Mouse (Mus musculus) megakaryocyte, adult 5-6 weeks (primary cell): ENCODE results near the gene Etl4. TPM values are rescaled to one million over a fixed set of nuclear protein-coding genes. Genes with fewer than 3 reads are reported as not detected.

Source experiments
- ATAC-seq: 2 replicates; pipeline ENCODE4 v1.8.0; 2016; ENCODE audit warnings: mild to moderate bottlenecking, inconsistent platforms; ENCODE audit not compliant: poor library complexity, severe bottlenecking
- total RNA-seq, 2 experiments: library from RNA; stranded (forward) in 1 of 2; stranded (reverse) in 1 of 2; fragments of 153-499, 151-499 nt in 1 of 2; fragments of 221-1000, 200-1000 nt in 1 of 2; gene quantifications; 2 replicates each; pipeline versions ENCODE4 v1.2.3 to v1.2.4; 2015 to 2017

The Etl4 gene
- total RNA-seq, 2 experiments from 2014 or later = 0.15 to 1.6 TPM

DNA sequence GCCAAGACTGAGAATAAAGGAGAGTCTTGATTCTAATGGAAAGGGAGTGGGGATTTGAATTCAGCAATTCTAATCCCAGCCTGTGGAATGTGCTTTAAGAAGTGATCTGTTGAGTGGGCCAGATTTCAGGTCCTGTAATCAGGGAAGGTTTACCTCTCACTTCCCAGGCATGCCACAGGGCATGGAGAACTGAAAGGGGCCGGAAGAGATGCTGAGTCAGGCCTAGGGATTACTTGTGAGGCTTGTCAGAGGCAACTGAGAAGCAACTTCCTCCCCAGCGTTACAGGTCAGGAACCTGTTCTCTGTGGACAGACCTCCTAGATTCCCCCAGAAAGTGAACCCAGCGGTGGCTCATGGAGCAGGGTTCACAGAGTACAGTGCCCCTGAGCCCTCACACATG lies 646.1 kb downstream of the Etl4 start:
- no peak for ATAC-seq

DNA sequence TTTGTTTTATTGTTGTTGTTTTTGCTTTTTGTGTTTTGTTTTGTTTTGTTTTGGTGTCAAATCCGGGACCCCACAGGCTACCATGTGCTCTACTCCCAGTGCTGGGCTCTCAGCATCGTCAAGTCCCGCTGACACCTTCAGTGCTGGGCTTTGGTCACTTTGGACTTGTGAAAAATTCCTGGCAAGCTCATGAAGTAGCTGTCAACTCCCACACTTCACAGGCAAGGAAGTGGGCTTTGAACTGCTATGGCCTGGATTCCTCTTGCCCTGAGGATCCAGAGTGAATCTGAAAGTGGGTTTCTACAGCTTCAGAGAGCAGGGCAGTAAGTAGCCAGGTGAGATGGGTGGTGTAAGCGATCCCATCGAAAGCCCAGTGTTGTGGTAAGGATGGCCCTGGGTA lies 649.5 kb downstream of the Etl4 start:
- ATAC-seq = no peak

DNA sequence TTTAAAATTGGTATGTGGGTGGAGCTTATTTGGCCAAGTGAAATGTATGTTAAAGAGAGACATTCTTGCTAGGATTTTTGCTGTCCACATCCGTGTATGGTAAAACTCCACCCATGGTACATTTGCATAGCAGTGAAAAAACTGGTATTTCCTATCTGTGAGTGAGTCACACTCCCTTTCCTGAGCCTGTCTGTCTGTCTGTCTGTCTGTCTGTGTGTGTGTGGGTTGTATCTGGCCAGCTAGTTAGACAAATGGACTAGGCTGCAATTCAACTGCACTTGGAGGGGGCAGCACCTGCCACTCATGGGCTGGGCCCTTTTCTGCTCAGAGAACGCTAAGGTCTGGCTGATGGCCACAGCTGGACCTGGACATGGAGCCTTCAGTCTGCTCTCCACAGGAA lies 650.1 kb downstream of the Etl4 start:
- ATAC-seq = no peak

DNA sequence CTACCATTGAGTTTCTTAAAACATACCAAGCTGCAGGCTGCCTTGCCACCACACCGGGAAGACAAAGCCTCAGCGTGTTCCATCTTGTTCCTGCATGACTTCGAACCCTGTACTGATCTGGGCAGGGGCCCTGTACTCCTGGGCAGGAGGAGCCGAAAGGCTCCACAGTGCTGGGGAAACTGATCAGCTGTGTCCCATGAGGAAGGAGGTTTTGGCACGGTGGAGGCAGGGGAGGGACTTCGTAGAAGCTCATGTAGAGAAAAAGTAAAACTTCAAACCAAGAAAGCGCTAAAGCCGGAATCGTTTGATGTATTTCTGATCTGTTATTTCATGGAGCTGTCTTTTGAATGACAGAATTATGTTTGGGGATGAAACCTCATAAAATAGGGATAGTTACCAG lies 651.0 kb downstream of the Etl4 start:
- ATAC-seq = no peak

DNA sequence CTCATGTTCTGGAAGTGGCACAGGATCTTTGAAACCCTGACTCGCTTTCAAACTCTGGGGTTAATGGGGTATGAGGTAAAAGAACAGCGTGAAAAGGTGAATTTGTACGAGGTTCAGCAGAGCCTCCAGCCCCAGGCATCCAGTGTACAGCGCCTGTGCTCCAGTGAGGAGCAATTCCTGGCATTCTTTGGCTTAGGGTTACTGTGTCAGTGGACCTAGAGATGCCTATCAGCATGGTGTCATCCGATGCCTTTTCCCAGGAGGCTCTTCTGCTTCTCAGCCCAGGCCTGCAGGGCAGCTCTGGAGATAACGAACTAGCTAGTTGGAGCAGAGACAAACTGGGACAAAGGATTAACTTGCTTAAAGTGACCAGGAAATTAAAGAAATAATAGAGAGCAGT lies 653.5 kb downstream of the Etl4 start:
- ATAC-seq = no peak

DNA sequence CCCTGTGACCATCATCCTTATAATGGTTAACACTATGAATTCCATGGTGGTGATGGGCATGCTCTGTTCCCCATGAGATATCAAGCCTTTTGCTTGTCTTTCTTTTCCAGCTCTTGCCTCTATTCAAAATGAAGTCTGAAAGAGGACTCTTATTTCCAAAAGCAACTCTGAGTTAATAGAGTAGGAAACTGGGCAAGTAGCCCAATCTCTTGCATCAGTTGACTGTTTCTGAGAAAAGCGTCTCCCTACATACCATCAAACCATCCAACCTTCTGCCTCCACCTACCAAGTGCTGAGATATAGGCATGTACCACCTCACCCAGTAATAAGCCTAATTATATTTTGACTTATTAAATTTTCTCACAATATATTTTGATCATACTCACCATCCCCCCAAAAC lies 658.9 kb downstream of the Etl4 start:
- ATAC-seq = no peak

DNA sequence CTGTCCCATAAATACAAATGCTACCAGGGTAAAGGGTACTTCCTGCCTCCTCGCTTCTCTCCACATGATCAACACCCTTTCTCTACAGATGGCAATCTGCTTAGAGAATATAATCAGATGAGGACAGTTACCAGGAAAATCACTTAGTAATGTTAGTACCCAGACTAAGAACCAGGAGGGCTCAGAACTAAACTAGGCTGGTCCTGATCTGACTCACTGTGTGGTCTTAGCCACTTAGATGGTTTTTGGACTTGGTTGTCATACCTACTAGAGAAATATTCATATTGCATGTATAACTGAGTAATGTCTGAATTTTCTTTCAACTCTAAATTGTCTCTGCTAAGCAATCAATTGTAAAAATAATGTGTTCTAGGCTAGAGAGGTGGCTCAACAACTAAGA lies 662.4 kb downstream of the Etl4 start:
- no peak for ATAC-seq

DNA sequence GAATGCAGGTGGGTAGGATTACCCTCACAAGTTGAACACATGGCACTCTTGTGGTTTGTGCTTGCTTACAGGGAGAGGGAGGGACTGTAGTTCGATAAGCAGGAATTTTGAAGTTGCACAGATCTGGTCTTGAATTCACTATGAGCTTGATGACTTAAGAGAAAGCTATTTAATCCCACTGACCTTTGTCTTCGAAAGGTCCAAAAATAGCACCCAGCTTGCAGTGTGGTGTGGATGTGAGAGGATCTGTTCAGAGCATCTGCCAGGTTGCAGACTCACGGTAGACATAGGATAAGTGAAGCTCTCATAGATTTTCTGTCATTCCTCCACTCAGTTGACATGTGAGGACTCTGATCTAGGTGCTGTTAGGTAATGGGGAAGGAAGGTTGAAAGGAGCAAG lies 670.8 kb downstream of the Etl4 start:
- no peak for ATAC-seq

- ATAC-seq = no peak
These were observed 673.5 kb downstream of the Etl4 start for GRCm38 (mm10) chr2:20583032-20583431.

GRCm38 (mm10) chr2:20583562-20584153 lies 674.1 kb downstream of the Etl4 start:
- no peak for ATAC-seq

GRCm38 (mm10) chr2:20587913-20588312 lies 678.3 kb downstream of the Etl4 start:
- ATAC-seq = no peak

- no peak for ATAC-seq
These were observed 679.1 kb downstream of the Etl4 start for GRCm38 (mm10) chr2:20588631-20589030.

- ATAC-seq = no peak
These were observed 684.5 kb downstream of the Etl4 start for GRCm38 (mm10) chr2:20594129-20594528.

DNA sequence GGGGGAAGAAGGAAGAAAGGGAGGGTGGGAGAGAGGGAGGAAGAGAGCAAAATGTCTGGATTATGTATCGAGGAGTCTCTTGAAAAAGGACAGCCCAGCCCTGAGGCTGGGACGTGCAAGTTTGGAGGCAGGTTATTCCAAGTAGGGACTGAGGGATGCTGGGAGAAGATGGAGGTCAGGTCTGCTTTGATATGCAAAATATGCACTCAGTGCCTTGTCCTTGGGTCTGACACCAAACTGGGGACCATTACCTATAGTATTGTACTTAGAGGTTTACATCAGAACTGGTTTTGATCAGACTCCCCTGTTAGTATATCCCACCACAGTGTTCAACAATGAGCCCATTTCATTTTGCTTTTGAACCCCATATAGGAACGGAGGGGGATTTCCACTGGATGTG lies 685.4 kb downstream of the Etl4 start:
- no peak for ATAC-seq

DNA sequence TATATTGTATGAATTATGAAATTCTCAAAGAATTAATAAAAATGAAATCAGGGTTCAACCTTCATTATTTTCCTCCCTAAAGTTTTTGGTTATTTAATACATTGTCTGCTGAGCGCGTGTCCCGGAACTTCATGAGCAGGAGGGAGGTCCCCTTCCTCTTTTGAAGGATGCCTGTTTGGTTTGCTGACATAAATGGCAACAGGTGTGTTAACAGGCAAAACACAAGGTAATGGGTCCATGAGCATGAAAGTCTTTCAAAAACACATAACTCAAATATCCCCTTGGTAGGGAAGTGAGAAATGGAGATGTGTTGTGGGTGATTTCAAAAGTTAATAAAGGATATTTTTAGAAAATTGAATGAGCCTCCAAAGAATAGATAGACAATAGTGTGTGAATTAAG lies 687.0 kb downstream of the Etl4 start:
- no peak for ATAC-seq

DNA sequence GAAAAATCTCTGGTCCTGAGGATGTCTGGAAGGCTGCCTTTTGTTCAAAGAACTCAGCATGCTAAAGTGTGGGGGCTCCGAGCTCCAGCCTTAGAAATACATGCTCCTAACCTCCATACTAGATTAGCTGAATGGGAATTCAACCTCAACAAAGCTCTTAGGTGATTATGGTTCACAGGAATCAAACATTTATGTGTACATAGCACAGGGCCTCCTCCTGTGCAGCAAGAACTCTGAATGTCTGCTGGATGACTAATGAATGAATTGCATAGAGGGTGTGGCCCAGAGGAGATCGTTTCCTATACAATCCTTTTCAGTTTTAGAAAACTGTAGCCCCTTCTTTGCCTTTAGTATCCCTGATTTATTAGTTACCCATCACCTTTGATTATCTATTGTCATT lies 687.6 kb downstream of the Etl4 start:
- ATAC-seq = no peak

GRCm38 (mm10) chr2:20602656-20603055 lies 693.1 kb downstream of the Etl4 start:
- no peak for ATAC-seq

DNA sequence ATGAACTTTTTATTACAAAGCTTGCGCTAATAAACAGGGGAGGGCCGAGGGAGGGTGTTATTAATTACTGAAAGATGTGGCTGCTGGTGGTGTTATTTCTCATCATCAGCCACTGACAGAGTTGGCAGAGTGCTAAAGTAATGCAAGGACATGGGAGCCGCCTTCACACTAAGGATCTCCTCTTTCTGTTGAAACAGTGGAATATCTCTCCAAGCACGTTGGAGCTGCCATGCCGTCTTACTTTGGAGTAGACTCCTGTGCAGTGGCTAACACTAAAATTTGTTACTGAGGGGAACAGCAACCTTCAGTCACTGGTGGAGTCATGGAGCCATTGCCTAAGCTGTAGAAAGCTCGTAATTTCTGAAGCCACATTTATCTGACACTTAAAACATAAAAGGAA lies 694.0 kb downstream of the Etl4 start:
- ATAC-seq = no peak

DNA sequence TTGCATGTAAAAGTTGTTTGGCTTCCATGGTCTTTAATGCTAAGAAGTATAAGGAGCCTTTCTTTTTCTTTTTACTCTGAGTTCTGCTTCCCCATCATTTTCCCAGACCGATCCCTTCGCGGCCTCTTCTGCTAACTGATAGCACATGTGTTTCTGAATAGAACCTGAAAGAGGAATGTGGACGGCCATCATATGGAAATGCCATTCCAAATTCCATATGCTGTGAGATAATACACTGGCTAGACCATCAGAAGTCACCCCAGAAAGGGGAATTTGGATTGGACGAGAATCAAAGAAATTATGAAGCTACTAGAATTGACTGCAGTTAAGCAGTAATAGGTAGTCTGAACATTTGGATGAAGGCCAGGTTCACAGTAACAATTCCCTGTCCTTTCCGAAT lies 694.4 kb downstream of the Etl4 start:
- no peak for ATAC-seq

GRCm38 (mm10) chr2:20609203-20609602 lies 699.6 kb downstream of the Etl4 start:
- ATAC-seq = no peak

DNA sequence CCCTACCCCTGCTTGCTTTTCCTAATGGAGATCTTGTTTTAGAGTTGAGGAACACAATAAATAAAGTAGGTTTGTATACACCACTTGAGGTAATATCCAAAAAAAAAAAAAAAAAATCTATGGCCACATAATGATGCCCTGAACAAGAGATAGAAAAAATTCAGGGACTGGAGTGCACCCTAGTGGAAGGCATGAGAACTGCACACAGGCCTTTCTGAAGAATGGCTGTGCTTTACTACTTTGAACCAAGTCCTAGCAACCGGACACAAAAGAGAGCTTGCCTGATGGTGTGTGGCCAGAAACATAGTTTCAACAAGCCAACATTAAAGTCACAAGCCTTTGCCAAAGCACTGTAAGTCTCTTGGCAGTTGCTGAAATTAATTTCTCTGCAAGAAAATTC lies 706.4 kb downstream of the Etl4 start:
- no peak for ATAC-seq

- ATAC-seq = no peak
These were observed 708.8 kb downstream of the Etl4 start for GRCm38 (mm10) chr2:20618396-20618795.

- ATAC-seq = no peak
These were observed 710.3 kb downstream of the Etl4 start for GRCm38 (mm10) chr2:20619881-20620280.
